Mouse (Mus musculus): ENCODE results near the gene Mex3a. TPM values are rescaled to one million over a fixed set of nuclear protein-coding genes. Genes with fewer than 3 reads are reported as not detected.
A peak's percentile ranks its signal among the peaks of the same experiment; 100 is the strongest.

Gene Mex3a
- polyA plus RNA-seq, 1 experiment = 1.2 TPM

- DNase-seq = peak; percentile 53 to 69
- H3K4me3 ChIP-seq (replicated peaks; ENCODE audit: insufficient read depth, low read depth, low read length) = no peak overlapping the region
- no peak for TF ChIP-seq POLR2A (IDR thresholded peaks at IDR 0.05; ENCODE audit: borderline replicate concordance, insufficient read depth, low read length)
- peak; percentile 85 for TF ChIP-seq CTCF (IDR thresholded peaks at IDR 0.05; ENCODE audit: borderline replicate concordance, insufficient read depth, low read depth, low read length)
- H3K27me3 ChIP-seq (ENCODE audit: control insufficient read depth, insufficient read depth, low read length) = no peaks in the 10 kb centered on the region
- 32% methylated on average over 9 of the region's 9 CpGs for WGBS
- H3K4me1 ChIP-seq (ENCODE audit: control insufficient read depth, insufficient read depth, low read length) = no peaks in the 10 kb centered on the region; the same call in 1 of the 2 replicates
- H3K27ac ChIP-seq (ENCODE audit: insufficient read depth, low read length) = no peak overlapping the region
Measured at GRCm38 (mm10) chr3:88521803-88522331, 10.3 kb upstream of the Mex3a start.

DNA sequence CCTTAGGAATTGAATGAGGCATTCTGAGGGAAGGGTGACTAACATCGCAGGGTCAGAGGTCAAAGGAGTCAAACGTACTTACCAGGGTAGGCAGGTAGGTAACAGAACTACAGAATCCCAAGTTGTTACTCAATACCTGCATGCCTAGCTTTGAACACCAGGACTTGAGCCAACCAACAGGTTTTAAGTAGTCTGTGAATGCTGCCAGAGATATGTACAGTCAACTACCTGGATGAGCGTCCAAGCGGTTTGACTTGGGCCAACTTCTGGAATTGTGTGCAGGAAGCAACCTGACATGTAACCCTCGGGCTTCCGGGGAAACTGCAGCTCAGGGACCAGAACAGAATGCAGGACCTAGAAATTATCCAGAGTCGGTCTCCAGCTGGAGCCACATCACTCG, 9.2 kb upstream of the Mex3a start:
- Histone ChIP-seq H3K4me1 (ENCODE audit: control insufficient read depth, insufficient read depth, low read length) (no peaks in the 10 kb centered on the region; the same call in 1 of the 2 replicates), H3K27ac (ENCODE audit: insufficient read depth, low read length) (no peak overlapping the region), H3K4me3 (replicated peaks; ENCODE audit: insufficient read depth, low read depth, low read length) (no peak overlapping the region), H3K27me3 (ENCODE audit: control insufficient read depth, insufficient read depth, low read length) (no peaks in the 10 kb centered on the region)
- DNase-seq = no peak
- 79% methylated on average over 8 of the region's 8 CpGs for WGBS
- TF ChIP-seq CTCF (IDR thresholded peaks at IDR 0.05; ENCODE audit: borderline replicate concordance, insufficient read depth, low read depth, low read length) = no peak
- no peak for TF ChIP-seq POLR2A (IDR thresholded peaks at IDR 0.05; ENCODE audit: borderline replicate concordance, insufficient read depth, low read length)

DNA sequence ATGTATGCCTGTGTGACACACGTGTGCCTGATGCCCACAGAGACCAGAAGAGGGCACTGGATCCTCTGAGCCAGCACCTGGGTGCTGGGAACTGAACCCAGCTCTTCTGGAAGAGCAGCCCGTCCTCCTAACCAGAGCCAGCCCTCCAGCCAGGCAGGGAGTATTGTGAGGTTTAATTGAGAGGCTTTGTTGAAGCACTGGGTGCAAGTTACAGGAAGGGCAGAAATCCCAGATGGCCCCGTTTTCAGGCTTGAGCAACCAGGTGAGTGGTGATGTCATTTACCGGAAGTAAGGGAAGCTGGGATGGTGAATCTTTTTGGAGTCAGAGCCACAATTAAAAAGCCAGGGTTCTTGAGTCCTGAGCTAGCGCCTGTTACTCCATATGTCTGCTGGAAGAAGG, 7.2 kb upstream of the Mex3a start:
- H3K4me1 ChIP-seq (ENCODE audit: control insufficient read depth, insufficient read depth, low read length) = peaks cover 6% of the 10 kb centered on the region
- no peak for DNase-seq
- WGBS = 79% methylated on average over 5 of the region's 5 CpGs
- no peak overlapping the region for H3K4me3 ChIP-seq (replicated peaks; ENCODE audit: insufficient read depth, low read depth, low read length)
- TF ChIP-seq CTCF (IDR thresholded peaks at IDR 0.05; ENCODE audit: borderline replicate concordance, insufficient read depth, low read depth, low read length) (no peak), POLR2A (IDR thresholded peaks at IDR 0.05; ENCODE audit: borderline replicate concordance, insufficient read depth, low read length) (no peak)
- no peak overlapping the region for H3K27ac ChIP-seq (ENCODE audit: insufficient read depth, low read length)
- H3K27me3 ChIP-seq (ENCODE audit: control insufficient read depth, insufficient read depth, low read length) = no peaks in the 10 kb centered on the region

DNA sequence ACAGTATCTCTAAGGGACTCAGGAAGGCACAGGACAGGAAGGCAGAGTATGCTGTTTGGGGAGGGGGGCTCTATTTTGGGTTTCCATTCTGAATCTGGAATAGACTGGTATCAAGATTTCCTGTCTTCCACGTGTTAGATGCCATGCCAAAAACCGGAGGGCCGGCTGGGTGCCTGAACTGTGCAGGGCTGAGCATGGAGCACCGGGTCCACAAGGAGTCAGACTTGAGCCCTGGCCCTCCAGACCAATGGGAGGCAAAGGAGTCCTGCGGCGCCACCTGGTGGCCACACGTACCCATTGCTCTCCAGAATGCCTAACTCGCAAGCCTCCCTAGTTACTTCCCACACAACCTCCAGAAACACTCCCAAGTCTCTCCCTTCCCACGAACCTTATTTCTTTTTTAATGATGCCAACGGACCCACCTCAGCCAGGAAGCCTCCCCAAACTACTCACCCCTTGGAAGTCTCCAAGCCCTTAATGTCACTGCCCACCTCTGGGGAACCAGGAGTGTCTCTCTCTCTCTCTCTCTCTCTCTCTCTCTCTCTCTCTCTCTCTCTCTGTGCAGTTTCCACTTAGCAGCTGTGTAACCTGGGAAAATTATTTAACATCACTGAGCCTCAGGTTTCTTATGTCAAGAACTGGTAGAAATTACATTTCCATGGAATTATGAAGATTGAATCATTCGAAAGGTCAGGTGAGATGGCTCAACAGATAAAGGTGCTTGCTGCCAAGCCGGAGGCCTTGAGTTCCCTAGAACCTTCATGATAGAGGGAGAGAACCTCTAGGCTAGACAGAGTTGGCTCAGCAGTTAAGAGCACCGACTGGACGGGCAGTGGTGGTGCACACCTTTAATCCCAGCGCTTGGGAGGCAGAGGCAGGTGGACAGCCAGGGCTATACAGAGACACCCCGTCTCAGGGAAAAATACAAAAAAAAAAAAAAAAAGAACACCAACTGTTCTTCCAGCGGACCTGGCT, 5.8 kb upstream of the Mex3a start:
- no peak for TF ChIP-seq POLR2A (IDR thresholded peaks at IDR 0.05; ENCODE audit: borderline replicate concordance, insufficient read depth, low read length)
- TF ChIP-seq CTCF (IDR thresholded peaks at IDR 0.05; ENCODE audit: borderline replicate concordance, insufficient read depth, low read depth, low read length) = peak; percentile 100
- H3K4me3 ChIP-seq (replicated peaks; ENCODE audit: insufficient read depth, low read depth, low read length) = no peak overlapping the region
- DNase-seq = peak; percentile 84 to 85
- no peaks in the 10 kb centered on the region for H3K27me3 ChIP-seq (ENCODE audit: control insufficient read depth, insufficient read depth, low read length)
- no peak overlapping the region for H3K27ac ChIP-seq (ENCODE audit: insufficient read depth, low read length)
- 29% methylated on average over 17 of the region's 17 CpGs for WGBS
- peaks cover 12% of the 10 kb centered on the region for H3K4me1 ChIP-seq (ENCODE audit: control insufficient read depth, insufficient read depth, low read length)

- DNase-seq = peak in 1 of 2 experiments; percentile 16
- H3K4me3 ChIP-seq (replicated peaks; ENCODE audit: insufficient read depth, low read depth, low read length) = no peak overlapping the region
- 47% methylated on average over 8 of the region's 8 CpGs for WGBS
- peaks cover 13% of the 10 kb centered on the region for H3K4me1 ChIP-seq (ENCODE audit: control insufficient read depth, insufficient read depth, low read length)
- TF ChIP-seq POLR2A (IDR thresholded peaks at IDR 0.05; ENCODE audit: borderline replicate concordance, insufficient read depth, low read length) (no peak), CTCF (IDR thresholded peaks at IDR 0.05; ENCODE audit: borderline replicate concordance, insufficient read depth, low read depth, low read length) (no peak)
- no peaks in the 10 kb centered on the region for H3K27me3 ChIP-seq (ENCODE audit: control insufficient read depth, insufficient read depth, low read length)
- H3K27ac ChIP-seq (ENCODE audit: insufficient read depth, low read length) = no peak overlapping the region
Measured at GRCm38 (mm10) chr3:88527565-88527964, 4.6 kb upstream of the Mex3a start.

DNA sequence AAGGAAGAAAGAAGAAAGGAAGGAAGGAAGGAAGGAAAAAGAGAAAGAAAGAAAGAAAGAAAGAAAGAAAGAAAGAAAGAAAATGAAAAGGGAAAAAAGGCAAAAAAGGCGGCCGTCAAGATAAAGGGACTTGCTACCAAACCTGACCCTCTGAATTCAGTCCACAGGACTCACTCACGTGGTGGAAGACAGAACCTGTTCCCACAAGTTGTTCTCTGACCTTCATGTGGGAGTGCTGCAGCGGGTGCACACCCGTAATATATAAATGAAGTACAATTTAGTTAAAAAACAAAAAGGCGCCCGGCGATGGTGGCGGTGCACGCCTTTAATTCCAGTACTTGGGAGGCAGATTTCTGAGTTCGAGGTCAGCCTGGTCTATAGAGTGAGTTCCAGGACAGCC, 3.5 kb upstream of the Mex3a start:
- H3K4me3 ChIP-seq (replicated peaks; ENCODE audit: insufficient read depth, low read depth, low read length) = no peak overlapping the region
- peaks cover 16% of the 10 kb centered on the region for H3K4me1 ChIP-seq (ENCODE audit: control insufficient read depth, insufficient read depth, low read length)
- no peak for TF ChIP-seq POLR2A (IDR thresholded peaks at IDR 0.05; ENCODE audit: borderline replicate concordance, insufficient read depth, low read length)
- no peak for TF ChIP-seq CTCF (IDR thresholded peaks at IDR 0.05; ENCODE audit: borderline replicate concordance, insufficient read depth, low read depth, low read length)
- H3K27me3 ChIP-seq (ENCODE audit: control insufficient read depth, insufficient read depth, low read length) = no peaks in the 10 kb centered on the region
- 91% methylated on average over 11 of the region's 11 CpGs for WGBS
- DNase-seq = no peak
- no peak overlapping the region for H3K27ac ChIP-seq (ENCODE audit: insufficient read depth, low read length)

- DNase-seq = peak in 1 of 2 experiments; percentile 19
- TF ChIP-seq POLR2A (IDR thresholded peaks at IDR 0.05; ENCODE audit: borderline replicate concordance, insufficient read depth, low read length) = no peak
- TF ChIP-seq CTCF (IDR thresholded peaks at IDR 0.05; ENCODE audit: borderline replicate concordance, insufficient read depth, low read depth, low read length) = no peak
- Histone ChIP-seq H3K27ac (ENCODE audit: insufficient read depth, low read length) (no peak overlapping the region), H3K4me1 (ENCODE audit: control insufficient read depth, insufficient read depth, low read length) (peaks cover 16% of the 10 kb centered on the region), H3K27me3 (ENCODE audit: control insufficient read depth, insufficient read depth, low read length) (no peaks in the 10 kb centered on the region), H3K4me3 (replicated peaks; ENCODE audit: insufficient read depth, low read depth, low read length) (no peak overlapping the region)
- WGBS = 53% methylated on average over 7 of the region's 7 CpGs
Measured at GRCm38 (mm10) chr3:88529204-88530000, 2.8 kb upstream of the Mex3a start.

Measured in cerebellum, adult 2 months (tissue).